Mouse (Mus musculus): ENCODE data around the gene Crim1. TPM values are rescaled to one million over a fixed set of nuclear protein-coding genes. Genes with fewer than 3 reads are reported as not detected.

Gene Crim1
- polyA plus RNA-seq, 1 experiment from 2014 or later = 4.4 TPM

- no peak overlapping the region for H3K4me2 ChIP-seq
- no peaks in the 10 kb centered on the region for H3K36me3 ChIP-seq
- ATAC-seq (ENCODE audit: borderline replicate concordance, extremely low read depth, low FRiP score, low TSS enrichment) = no peak
- no peaks in the 10 kb centered on the region for H3K9me3 ChIP-seq
- H3K27ac ChIP-seq = no peak overlapping the region
- H3K4me1 ChIP-seq = peaks cover 10% of the 10 kb centered on the region
- H3K9ac ChIP-seq = no peak overlapping the region
- 93% methylated on average over 9 of the region's 9 CpGs for WGBS
- no peaks in the 10 kb centered on the region for H3K27me3 ChIP-seq
- H3K4me3 ChIP-seq = no peak overlapping the region
Measured at GRCm38 (mm10) chr17:78255711-78256110, 55.7 kb downstream of the Crim1 start.

- no peaks in the 10 kb centered on the region for H3K36me3 ChIP-seq
- 77% methylated on average over 8 of the region's 8 CpGs for WGBS
- no peak overlapping the region for H3K4me3 ChIP-seq
- no peak overlapping the region for H3K9ac ChIP-seq
- H3K27me3 ChIP-seq = no peaks in the 10 kb centered on the region
- no peak overlapping the region for H3K4me2 ChIP-seq
- ATAC-seq (ENCODE audit: borderline replicate concordance, extremely low read depth, low FRiP score, low TSS enrichment) = no peak
- H3K9me3 ChIP-seq = no peaks in the 10 kb centered on the region
- H3K4me1 ChIP-seq = peaks cover 5% of the 10 kb centered on the region; the same call in 1 of the 2 replicates
- H3K27ac ChIP-seq = no peak overlapping the region
Measured at GRCm38 (mm10) chr17:78256534-78256933, 56.5 kb downstream of the Crim1 start.

GRCm38 (mm10) chr17:78261684-78262083, 61.6 kb downstream of the Crim1 start:
- Histone ChIP-seq H3K36me3 (no peaks in the 10 kb centered on the region), H3K27me3 (no peaks in the 10 kb centered on the region), H3K9me3 (no peaks in the 10 kb centered on the region), H3K4me2 (no peak overlapping the region), H3K4me3 (no peak overlapping the region), H3K9ac (no peak overlapping the region), H3K4me1 (no peaks in the 10 kb centered on the region), H3K27ac (no peak overlapping the region)
- WGBS = 77% methylated on average over 4 of the region's 4 CpGs
- peak; percentile 50; the same call in 1 of the 2 replicates for ATAC-seq (ENCODE audit: borderline replicate concordance, extremely low read depth, low FRiP score, low TSS enrichment)

DNA sequence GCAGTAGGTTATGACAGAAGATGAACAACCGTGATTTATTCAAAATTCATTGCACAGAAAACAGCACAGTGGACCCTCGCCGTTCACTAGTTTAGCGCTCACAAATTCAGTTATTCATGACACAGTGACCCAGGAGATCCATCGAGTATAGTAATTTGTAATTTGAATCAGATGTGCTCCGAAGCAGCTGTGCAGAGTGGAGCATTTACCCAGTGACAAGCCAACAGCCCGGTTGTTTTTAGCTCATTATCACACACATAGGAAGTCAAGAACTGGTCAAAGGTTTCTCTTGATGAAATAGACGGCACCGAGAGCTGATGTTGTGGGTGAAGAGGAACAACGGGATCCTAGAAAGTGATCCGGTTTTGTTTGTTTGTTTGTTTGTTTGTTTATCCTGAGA, 64.1 kb downstream of the Crim1 start:
- Histone ChIP-seq H3K4me2 (no peak overlapping the region), H3K36me3 (no peaks in the 10 kb centered on the region), H3K27ac (no peak overlapping the region), H3K4me3 (no peak overlapping the region), H3K9ac (no peak overlapping the region), H3K9me3 (no peaks in the 10 kb centered on the region), H3K4me1 (peaks cover 4% of the 10 kb centered on the region; the same call in 1 of the 2 replicates), H3K27me3 (no peaks in the 10 kb centered on the region)
- 68% methylated on average over 11 of the region's 11 CpGs for WGBS
- no peak for ATAC-seq (ENCODE audit: borderline replicate concordance, extremely low read depth, low FRiP score, low TSS enrichment)

GRCm38 (mm10) chr17:78265135-78265534, 65.1 kb downstream of the Crim1 start:
- no peak overlapping the region for H3K9ac ChIP-seq
- no peak overlapping the region for H3K27ac ChIP-seq
- 87% methylated on average over 7 of the region's 7 CpGs for WGBS
- no peaks in the 10 kb centered on the region for H3K27me3 ChIP-seq
- no peak overlapping the region for H3K4me2 ChIP-seq
- no peak overlapping the region for H3K4me3 ChIP-seq
- H3K36me3 ChIP-seq = no peaks in the 10 kb centered on the region
- no peak for ATAC-seq (ENCODE audit: borderline replicate concordance, extremely low read depth, low FRiP score, low TSS enrichment)
- peaks cover 4% of the 10 kb centered on the region; the same call in 1 of the 2 replicates for H3K4me1 ChIP-seq
- no peaks in the 10 kb centered on the region for H3K9me3 ChIP-seq

DNA sequence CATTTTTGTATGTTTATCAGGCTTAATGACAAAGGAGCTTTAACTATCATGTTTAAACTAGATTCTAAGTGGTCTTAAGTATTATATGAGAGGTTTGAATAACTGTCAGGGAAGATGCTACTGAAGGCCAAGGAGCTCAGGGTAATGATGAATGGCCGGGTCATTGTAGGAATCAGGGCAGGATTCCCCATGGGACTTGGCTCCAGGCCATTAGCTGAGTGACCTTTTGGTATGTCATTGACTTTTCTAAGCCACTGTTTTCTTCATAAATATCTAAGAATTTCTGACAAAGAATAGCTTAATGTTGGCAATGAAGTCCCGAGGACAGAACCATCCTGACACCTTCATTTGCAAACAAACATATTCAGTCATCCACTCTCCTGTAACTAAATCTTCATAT, 66.2 kb downstream of the Crim1 start:
- Histone ChIP-seq H3K9ac (no peak overlapping the region), H3K4me3 (no peak overlapping the region), H3K4me1 (peaks cover 4% of the 10 kb centered on the region; the same call in 1 of the 2 replicates), H3K27ac (no peak overlapping the region), H3K27me3 (no peaks in the 10 kb centered on the region), H3K36me3 (no peaks in the 10 kb centered on the region), H3K4me2 (no peak overlapping the region), H3K9me3 (no peaks in the 10 kb centered on the region)
- 67% methylated on average over 2 of the region's 2 CpGs for WGBS
- ATAC-seq (ENCODE audit: borderline replicate concordance, extremely low read depth, low FRiP score, low TSS enrichment) = no peak

DNA sequence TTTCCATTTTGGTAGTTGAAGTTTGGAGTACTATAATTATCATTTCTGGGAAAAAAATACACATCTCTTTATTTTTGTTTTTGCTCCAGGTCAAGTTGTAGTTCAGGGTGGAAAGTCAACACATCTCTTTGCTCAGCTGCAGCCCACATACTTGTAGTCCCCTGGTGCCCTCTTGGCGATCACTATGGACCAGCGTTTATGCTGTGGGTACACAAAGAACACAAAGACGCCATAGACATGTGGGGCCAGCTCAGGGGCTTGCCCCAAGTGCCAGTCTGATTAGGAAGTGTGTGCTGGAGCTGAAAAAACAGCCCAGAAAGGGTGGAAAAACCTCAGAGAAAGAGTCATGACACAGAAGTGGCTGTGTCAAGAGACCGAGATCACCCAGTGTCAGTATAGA, 68.5 kb downstream of the Crim1 start:
- 52% methylated on average over 4 of the region's 4 CpGs for WGBS
- Histone ChIP-seq H3K27ac (no peak overlapping the region), H3K4me2 (no peak overlapping the region), H3K4me1 (peaks cover 22% of the 10 kb centered on the region), H3K4me3 (no peak overlapping the region), H3K9ac (no peak overlapping the region), H3K27me3 (no peaks in the 10 kb centered on the region), H3K36me3 (no peaks in the 10 kb centered on the region), H3K9me3 (no peaks in the 10 kb centered on the region)
- ATAC-seq (ENCODE audit: borderline replicate concordance, extremely low read depth, low FRiP score, low TSS enrichment) = peak; percentile 46; the same call in 1 of the 2 replicates

DNA sequence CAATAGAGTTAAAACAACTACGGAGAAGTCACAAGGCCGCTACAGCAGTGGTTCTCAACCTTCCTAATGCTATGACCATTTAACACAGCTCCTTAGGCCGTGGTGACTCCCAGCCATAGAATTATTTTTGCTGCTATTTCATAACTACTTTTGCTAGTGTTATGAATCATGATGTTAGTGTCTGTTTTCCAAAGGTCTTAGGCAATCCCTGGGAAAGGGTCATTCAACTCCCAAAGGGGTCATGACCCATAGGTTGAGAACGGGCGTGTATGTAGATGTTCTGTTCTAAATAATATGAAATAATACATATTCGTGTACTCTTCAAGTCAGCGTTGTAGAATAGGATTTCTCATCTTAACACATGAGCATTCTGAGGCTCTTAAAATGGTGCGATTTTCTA, 69.3 kb downstream of the Crim1 start:
- H3K4me1 ChIP-seq = peaks cover 22% of the 10 kb centered on the region
- no peak overlapping the region for H3K27ac ChIP-seq
- no peak overlapping the region for H3K4me3 ChIP-seq
- H3K9me3 ChIP-seq = no peaks in the 10 kb centered on the region
- no peaks in the 10 kb centered on the region for H3K27me3 ChIP-seq
- H3K4me2 ChIP-seq = no peak overlapping the region
- no peak overlapping the region for H3K9ac ChIP-seq
- 91% methylated on average over 8 of the region's 8 CpGs for WGBS
- no peak for ATAC-seq (ENCODE audit: borderline replicate concordance, extremely low read depth, low FRiP score, low TSS enrichment)
- H3K36me3 ChIP-seq = no peaks in the 10 kb centered on the region

- Histone ChIP-seq H3K27ac (no peak overlapping the region), H3K36me3 (no peaks in the 10 kb centered on the region), H3K4me1 (peaks cover 22% of the 10 kb centered on the region), H3K4me2 (no peak overlapping the region), H3K9me3 (no peaks in the 10 kb centered on the region), H3K4me3 (no peak overlapping the region), H3K9ac (no peak overlapping the region), H3K27me3 (no peaks in the 10 kb centered on the region)
- 78% methylated on average over 6 of the region's 6 CpGs for WGBS
- no peak for ATAC-seq (ENCODE audit: borderline replicate concordance, extremely low read depth, low FRiP score, low TSS enrichment)
Measured at GRCm38 (mm10) chr17:78270019-78270418, 70.0 kb downstream of the Crim1 start.

GRCm38 (mm10) chr17:78271731-78272130, 71.7 kb downstream of the Crim1 start:
- H3K27ac ChIP-seq = peak overlapping the region; percentile 17

DNA sequence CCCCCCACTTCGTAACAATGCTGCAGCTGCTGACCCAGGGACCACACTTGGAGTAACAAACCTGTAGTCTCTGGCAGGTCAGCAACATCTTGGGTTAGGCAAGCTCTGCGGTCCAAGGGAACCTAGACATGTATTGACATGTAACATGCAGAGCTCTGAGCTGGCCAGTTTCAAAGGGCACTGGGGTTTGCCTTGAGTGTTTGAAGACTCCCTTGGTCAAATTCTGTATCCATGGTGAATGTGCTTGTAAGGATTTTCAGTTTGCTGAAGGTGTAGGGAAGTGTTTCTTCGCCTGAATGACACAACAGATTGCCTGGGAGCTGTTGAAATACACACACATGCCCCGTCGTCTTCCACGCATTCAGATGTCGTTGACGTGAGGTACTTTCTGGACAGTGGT, 72.1 kb downstream of the Crim1 start:
- ATAC-seq (ENCODE audit: borderline replicate concordance, extremely low read depth, low FRiP score, low TSS enrichment) = peak; percentile 23; the same call in 1 of the 2 replicates
- WGBS = 38% methylated on average over 8 of the region's 8 CpGs
- Histone ChIP-seq H3K4me3 (no peak overlapping the region), H3K36me3 (no peaks in the 10 kb centered on the region), H3K4me1 (peaks cover 28% of the 10 kb centered on the region), H3K9me3 (no peaks in the 10 kb centered on the region), H3K9ac (no peak overlapping the region), H3K27ac (peak overlapping the region; percentile 17), H3K27me3 (no peaks in the 10 kb centered on the region), H3K4me2 (0 out of 2 replicates have a peak overlapping the region, but pooled peaks have one; percentile 7)

More at GRCm38 (mm10) chr17:78271731-78272130, 71.7 kb downstream of the Crim1 start:
- Histone ChIP-seq H3K9me3 (no peaks in the 10 kb centered on the region), H3K4me2 (no peak overlapping the region), H3K27me3 (no peaks in the 10 kb centered on the region), H3K4me1 (peaks cover 28% of the 10 kb centered on the region), H3K9ac (no peak overlapping the region), H3K4me3 (no peak overlapping the region), H3K36me3 (no peaks in the 10 kb centered on the region)
- peak; percentile 20; the same call in 1 of the 2 replicates for ATAC-seq (ENCODE audit: borderline replicate concordance, extremely low read depth, low FRiP score, low TSS enrichment)
- 30% methylated on average over 8 of the region's 8 CpGs for whole genome bisulfite sequencing

DNA sequence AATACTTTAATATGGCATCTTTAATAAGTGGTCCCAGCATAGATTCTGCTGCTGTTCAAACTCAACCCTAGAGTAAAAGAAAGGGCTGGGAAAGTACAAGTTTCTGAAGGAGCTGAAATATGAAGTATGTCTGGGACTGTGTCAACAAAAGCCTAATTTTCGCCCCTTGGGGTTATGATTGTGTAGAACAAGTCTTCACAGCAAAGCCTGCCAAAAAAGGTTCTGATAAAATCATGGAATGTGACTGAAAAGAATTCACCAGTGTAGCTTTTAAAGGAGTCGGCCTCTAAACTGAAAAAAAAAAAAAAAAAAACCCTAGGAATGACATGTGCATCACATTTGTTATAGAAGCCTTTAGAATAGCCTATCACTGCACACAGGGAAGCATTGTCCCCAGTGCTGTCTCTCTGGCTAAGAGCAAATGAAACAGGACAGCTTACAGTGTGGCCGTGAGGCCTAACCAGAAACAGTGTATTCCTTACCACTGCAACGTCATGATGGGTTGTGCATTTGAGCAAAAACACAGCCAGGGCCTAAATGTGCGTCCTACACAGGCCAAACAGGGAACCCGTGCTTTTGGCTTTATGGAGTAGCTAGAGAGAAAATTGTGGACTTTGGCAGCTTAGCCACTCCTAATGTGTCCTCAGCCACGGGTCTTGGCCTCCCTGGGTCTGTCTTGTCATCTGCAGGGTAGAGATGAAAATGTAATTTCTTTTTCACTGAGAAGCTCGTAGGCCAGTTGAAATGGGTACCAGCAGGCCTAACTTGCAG, 72.8 kb downstream of the Crim1 start:
- Histone ChIP-seq H3K4me2 (0 out of 2 replicates have a peak overlapping the region, but pooled peaks have one; percentile 7), H3K27me3 (no peaks in the 10 kb centered on the region), H3K4me3 (no peak overlapping the region), H3K9me3 (no peaks in the 10 kb centered on the region), H3K36me3 (no peaks in the 10 kb centered on the region), H3K27ac (peak overlapping the region; percentile 43; the same call in 1 of the 2 replicates), H3K9ac (no peak overlapping the region), H3K4me1 (peaks cover 27% of the 10 kb centered on the region)
- 45% methylated on average over 8 of the region's 8 CpGs for WGBS
- ATAC-seq (ENCODE audit: borderline replicate concordance, extremely low read depth, low FRiP score, low TSS enrichment) = peak; percentile 43; the same call in 1 of the 2 replicates
